ENCODE assay signal across 10 mouse cellular contexts in genomic region chr5:64360147-64360875, GRCm38 (mm10).
DNase-seq lines count a peak whose midpoint lies in the region; ATAC-seq and TF ChIP-seq lines count a peak whose summit lies in the region.
"Had no signal": no experiment of that assay in that cellular context is flagged by ENCODE, and none has a peak within 500 bp of the region (broad histone marks: within the 10 kb centered on the region; RNA-seq: fewer than 3 reads in every experiment).

No protein-coding gene starts in this region.

- peak; percentile 70 to 87 for TF ChIP-seq EP300 in MEL (IDR thresholded peaks at IDR 0.05; ENCODE audit: low read depth in 1 of 2, low read length in 2 of 2)

- no peak for TF ChIP-seq POLR2A in kidney, adult 2 months (IDR thresholded peaks at IDR 0.05; ENCODE audit: low read depth, low read length)
- TF ChIP-seq POLR2A in MEL (IDR thresholded peaks at IDR 0.05; ENCODE audit: control insufficient read depth in 1 of 2, insufficient read depth in 1 of 2, low read depth in 1 of 2, low read length in 2 of 2, poor library complexity in 1 of 2) = no peak

- 70% methylated on average over 8 of the region's 8 CpGs for WGBS in kidney, adult 2 months
- 91% methylated on average over 8 of the region's 8 CpGs for WGBS in limb, embryonic 10.5 days

- H3K9ac ChIP-seq in MEL (ENCODE audit: control insufficient read depth, low read depth, low read length, poor library complexity, severe bottlenecking) = peak overlapping the region; percentile 46
- H3K9ac ChIP-seq: heart, embryonic 13.5 days had no signal

- H3K36me3 ChIP-seq in kidney, adult 2 months (ENCODE audit: control insufficient read depth, insufficient read depth, low read length) = no peaks in the 10 kb centered on the region
- H3K36me3 ChIP-seq in MEL (ENCODE audit: control insufficient read depth in 1 of 2, insufficient read depth in 2 of 2, low read length in 2 of 2) = peaks cover 0 to 32% of the 10 kb centered on the region in 2 experiments; a peak in 2 of 4 replicates
- H3K36me3 ChIP-seq in limb, embryonic 10.5 days = no peaks in the 10 kb centered on the region
- H3K36me3 ChIP-seq: heart, embryonic 13.5 days had no signal

- peak overlapping the region; percentile 32 for H3K27ac ChIP-seq in kidney, adult 2 months (ENCODE audit: insufficient read depth, low read depth, low read length)
- H3K27ac ChIP-seq in MEL (ENCODE audit: control insufficient read depth, low read depth, low read length) = peak overlapping the region; percentile 88
- peak overlapping the region; percentile 26; the same call in 1 of the 2 replicates for H3K27ac ChIP-seq in limb, embryonic 10.5 days
- H3K27ac ChIP-seq: heart, embryonic 13.5 days had no signal

- TF ChIP-seq RAD21 in MEL (IDR thresholded peaks at IDR 0.05; ENCODE audit: low read depth, low read length) = no peak

- no peak for ATAC-seq in erythroid progenitor cell, adult 5-6 weeks (replicated peaks; ENCODE audit: low FRiP score, poor library complexity, severe bottlenecking)

- H3K9me3 ChIP-seq in MEL (replicated peaks; ENCODE audit: insufficient read depth, low read length) = no peaks in the 10 kb centered on the region
- H3K9me3 ChIP-seq in limb, embryonic 10.5 days (replicated peaks) = no peaks in the 10 kb centered on the region
- H3K9me3 ChIP-seq: heart, embryonic 13.5 days had no signal

- no peak overlapping the region for H3K4me3 ChIP-seq in kidney, adult 2 months (ENCODE audit: insufficient read depth, low read depth, low read length)
- peak overlapping the region in 1 of 2 experiments; percentile 4; a peak in 1 of 4 replicates for H3K4me3 ChIP-seq in MEL (ENCODE audit: control insufficient read depth in 1 of 2, insufficient read depth in 1 of 2, low read depth in 2 of 2, low read length in 2 of 2)
- H3K4me3 ChIP-seq in limb, embryonic 10.5 days = no peak overlapping the region
- H3K4me3 ChIP-seq: heart, embryonic 13.5 days had no signal

- no peaks in the 10 kb centered on the region for H3K27me3 ChIP-seq in kidney, adult 2 months (replicated peaks; ENCODE audit: control insufficient read depth, insufficient read depth, low read length)
- H3K27me3 ChIP-seq in MEL (ENCODE audit: control insufficient read depth in 1 of 2, insufficient read depth in 2 of 2, low read length in 2 of 2) = no peaks in the 10 kb centered on the region
- no peaks in the 10 kb centered on the region for H3K27me3 ChIP-seq in limb, embryonic 10.5 days (ENCODE audit: low read depth, poor library complexity, severe bottlenecking)
- H3K27me3 ChIP-seq: heart, embryonic 13.5 days had no signal

- TF ChIP-seq CTCF in kidney, adult 2 months (conservative IDR thresholded peaks at IDR 0.05; ENCODE audit: insufficient read depth, insufficient read length, low read depth, low read length) = no peak
- no peak for TF ChIP-seq CTCF in MEL (IDR thresholded peaks at IDR 0.05 in 2 of 3, conservative IDR thresholded peaks at IDR 0.05 in 1 of 3; ENCODE audit: control insufficient read depth in 1 of 3, insufficient read depth in 1 of 3, low read depth in 2 of 3, low read length in 3 of 3, poor library complexity in 1 of 3, severe bottlenecking in 1 of 3)

- H3K79me2 ChIP-seq in MEL (ENCODE audit: control insufficient read depth, insufficient read depth, low read length, poor library complexity) = no peaks in the 10 kb centered on the region; the same call in 1 of the 2 replicates

- no peak for DNase-seq in kidney, adult 2 months
- no peak for DNase-seq in kidney, postnatal 4 days
- DNase-seq in MEL (ENCODE audit: low read depth, low spot score) (peak; percentile 84), MN1 (ENCODE audit: low spot score) (no peak)
- DNase-seq in limb, embryonic 10.5 days (ENCODE audit: low spot score) = no peak
- DNase-seq in naive thymus-derived CD4-positive, alpha-beta T cell, adult 2 months (ENCODE audit: low read depth) = peak; percentile 61
- no peak for DNase-seq in frontal cortex, postnatal 36 days (ENCODE audit: low spot score in 2 of 2)
- DNase-seq: kidney, postnatal 36 days had no signal

- H3K4me1 ChIP-seq in kidney, adult 2 months (ENCODE audit: control insufficient read depth, insufficient read depth, low read length) = peaks cover 21% of the 10 kb centered on the region
- H3K4me1 ChIP-seq in MEL (ENCODE audit: control insufficient read depth in 1 of 2, insufficient read depth in 2 of 2, low read length in 2 of 2) = peaks cover 14 to 41% of the 10 kb centered on the region in 2 experiments
- H3K4me1 ChIP-seq in limb, embryonic 10.5 days = peaks cover 25% of the 10 kb centered on the region

TF ChIP-seq in MEL, 35 proteins besides CTCF, POLR2A, EP300 and RAD21:
- no peak for TF ChIP-seq HCFC1 (IDR thresholded peaks at IDR 0.05; ENCODE audit: low read depth, low read length)
- TF ChIP-seq SMC3 (IDR thresholded peaks at IDR 0.05; ENCODE audit: low read depth, low read length) = no peak
- TF ChIP-seq JUND (IDR thresholded peaks at IDR 0.05; ENCODE audit: low read depth, low read length) = no peak
- no peak for TF ChIP-seq UBTF (IDR thresholded peaks at IDR 0.05; ENCODE audit: borderline replicate concordance, insufficient read depth, low read depth, low read length)
- TF ChIP-seq ZC3H11A (IDR thresholded peaks at IDR 0.05; ENCODE audit: low read depth, low read length) = no peak
- TF ChIP-seq USF1 (IDR thresholded peaks at IDR 0.05; ENCODE audit: low read depth, low read length) = peak; percentile 94
- TF ChIP-seq TAL1 (IDR thresholded peaks at IDR 0.05; ENCODE audit: low read length) = no peak
- no peak for TF ChIP-seq TBP (IDR thresholded peaks at IDR 0.05; ENCODE audit: low read depth, low read length)
- TF ChIP-seq MXI1 (IDR thresholded peaks at IDR 0.05; ENCODE audit: low read depth, low read length) = no peak
- no peak for TF ChIP-seq ZNF384 (IDR thresholded peaks at IDR 0.05; ENCODE audit: low read depth, low read length)
- peak; percentile 70 for TF ChIP-seq MAX (IDR thresholded peaks at IDR 0.05; ENCODE audit: low read length)
- TF ChIP-seq KAT2A (conservative IDR thresholded peaks at IDR 0.05; ENCODE audit: low read depth, low read length) = no peak
- peak; percentile 37; the same call in 1 of the 2 replicates for TF ChIP-seq TCF12 (IDR thresholded peaks at IDR 0.05; ENCODE audit: low read depth, low read length)
- TF ChIP-seq MYC (IDR thresholded peaks at IDR 0.05; ENCODE audit: low read depth, low read length) = no peak
- TF ChIP-seq NELFE (IDR thresholded peaks at IDR 0.05; ENCODE audit: low read depth, low read length) = no peak; the same call in 1 of the 2 replicates
- TF ChIP-seq ZKSCAN1 (IDR thresholded peaks at IDR 0.05; ENCODE audit: low read depth, low read length) = no peak
- no peak for TF ChIP-seq GABPA (IDR thresholded peaks at IDR 0.05; ENCODE audit: low read depth, low read length)
- peak; percentile 36; the same call in 1 of the 2 replicates for TF ChIP-seq RCOR1 (IDR thresholded peaks at IDR 0.05; ENCODE audit: low read depth, low read length)
- TF ChIP-seq BHLHE40 (IDR thresholded peaks at IDR 0.05; ENCODE audit: borderline replicate concordance, low read depth, low read length) = peak; percentile 88
- peak; percentile 73; the same call in 1 of the 2 replicates for TF ChIP-seq SIN3A (IDR thresholded peaks at IDR 0.05; ENCODE audit: low read length)
- TF ChIP-seq ZMIZ1 (IDR thresholded peaks at IDR 0.05; ENCODE audit: low read depth, low read length) = no peak
- no peak for TF ChIP-seq NRF1 (IDR thresholded peaks at IDR 0.05; ENCODE audit: insufficient read depth, low read depth, low read length, poor library complexity, severe bottlenecking)
- no peak for TF ChIP-seq MAFK (IDR thresholded peaks at IDR 0.05; ENCODE audit: borderline replicate concordance, low read depth, low read length)
- no peak for TF ChIP-seq CHD1 (IDR thresholded peaks at IDR 0.05; ENCODE audit: low read depth, low read length)
- TF ChIP-seq CHD2 (IDR thresholded peaks at IDR 0.05; ENCODE audit: low read length) = no peak
- TF ChIP-seq POLR2AphosphoS5 (IDR thresholded peaks at IDR 0.05; ENCODE audit: borderline replicate concordance, low read depth, low read length) = no peak
- TF ChIP-seq ELF1 (IDR thresholded peaks at IDR 0.05; ENCODE audit: low read depth, low read length) = peak; percentile 77
- no peak for TF ChIP-seq MEF2A (IDR thresholded peaks at IDR 0.05; ENCODE audit: extremely low read depth, insufficient replicate concordance, low read depth, low read length, poor library complexity, severe bottlenecking)
- peak; percentile 76; the same call in 1 of the 2 replicates for TF ChIP-seq MAZ (IDR thresholded peaks at IDR 0.05; ENCODE audit: low read depth, low read length)
- TF ChIP-seq ETS1 (IDR thresholded peaks at IDR 0.05; ENCODE audit: low read depth, low read length) = peak; percentile 68; the same call in 1 of the 2 replicates
- TF ChIP-seq E2F4 (IDR thresholded peaks at IDR 0.05; ENCODE audit: borderline replicate concordance, low read depth, low read length) = no peak
- no peak for TF ChIP-seq MYB (IDR thresholded peaks at IDR 0.05; ENCODE audit: low read depth, low read length)
- TF ChIP-seq USF2 (IDR thresholded peaks at IDR 0.05; ENCODE audit: borderline replicate concordance in 1 of 2, insufficient read depth in 1 of 2, low read depth in 1 of 2, low read length in 2 of 2) = peak; percentile 44 to 76; a peak in 2 of 4 replicates
- no peak for TF ChIP-seq POLR2AphosphoS2 (IDR thresholded peaks at IDR 0.05; ENCODE audit: low read length)
- peak; percentile 56 for TF ChIP-seq GATA1 (IDR thresholded peaks at IDR 0.05; ENCODE audit: low read depth, low read length)

Comparison
In these comparisons a context has a peak if more than half of its experiments do, and no peak if none do; other contexts are left out.
1. DNase-seq: peak in MEL (single experiment) and naive thymus-derived CD4-positive, alpha-beta T cell, adult 2 months (single experiment); none in kidney, adult 2 months (single experiment), kidney, postnatal 4 days (0 of 2), limb, embryonic 10.5 days (single experiment), frontal cortex, postnatal 36 days (0 of 2) and MN1 (single experiment).
2. H3K27ac ChIP-seq: peak in every context shown above with its lines; median percentile 88 in MEL; 32 in kidney, adult 2 months; 26 in limb, embryonic 10.5 days.